Mouse (Mus musculus): ENCODE data around the gene Pknox2.
A peak's percentile ranks its signal among the peaks of the same experiment; 100 is the strongest.

Pknox2 gene

DNA sequence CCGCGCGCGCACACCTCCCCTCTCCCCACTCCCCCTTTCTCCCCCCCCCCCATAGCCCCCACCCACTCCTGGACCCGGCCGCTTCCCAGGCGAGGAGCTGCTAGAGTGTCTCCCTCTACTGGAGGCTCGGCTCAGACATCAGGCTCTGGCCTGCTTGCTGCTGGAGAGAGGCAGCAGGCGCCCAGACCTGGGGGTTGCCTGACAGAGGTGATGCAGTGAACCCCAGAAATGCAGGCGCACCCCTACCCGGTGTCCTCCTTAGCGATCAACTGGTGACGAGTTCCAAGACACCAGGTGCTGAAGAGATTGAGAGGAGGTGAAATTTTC lies at the start of gene Pknox2:
Gene Pknox2 (minus strand): TSS at position 49 of the 327 bp plus-strand sequence.
- peak; percentile 87 to 91 for DNase-seq

DNA sequence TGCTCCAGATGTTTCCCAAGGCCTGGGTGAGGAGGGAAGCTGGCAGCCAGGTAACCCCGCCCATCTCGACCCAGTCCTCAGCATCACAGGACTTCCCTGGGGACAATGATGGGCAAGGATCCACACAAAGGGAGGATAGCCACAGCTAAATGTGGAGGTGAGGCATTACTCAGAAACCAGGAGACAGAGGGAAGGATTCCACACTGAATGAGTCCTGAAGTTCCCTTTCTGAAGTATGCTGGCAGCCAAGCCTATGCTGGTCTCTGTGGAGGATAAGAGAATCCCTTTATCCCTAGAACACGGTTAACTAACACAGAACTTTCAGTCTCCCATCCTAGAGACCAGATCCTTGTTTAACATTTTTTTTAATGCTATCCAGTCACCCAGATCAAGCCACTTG lies 40.8 kb upstream of the Pknox2 start:
- DNase-seq: no peak

DNA sequence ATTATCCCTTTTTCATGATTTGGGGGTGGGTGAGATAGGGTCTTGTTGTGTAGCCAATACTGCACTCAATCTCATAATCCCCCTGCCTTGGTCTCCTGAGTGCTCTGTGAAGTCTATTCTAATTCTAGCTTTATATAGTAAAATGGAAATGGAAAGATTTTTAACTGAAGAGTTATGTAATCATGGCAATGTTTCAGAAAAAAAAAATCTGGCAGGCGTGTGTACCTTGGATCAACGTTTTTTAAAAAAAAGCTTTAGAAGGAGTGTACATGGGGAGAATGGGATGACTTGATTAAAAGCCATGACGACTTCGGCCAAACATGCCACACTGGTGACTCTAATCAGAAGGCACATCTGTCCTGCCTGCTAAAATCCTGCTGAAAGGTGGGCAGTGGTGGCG lies 40.2 kb upstream of the Pknox2 start:
- DNase-seq: no peak

DNA sequence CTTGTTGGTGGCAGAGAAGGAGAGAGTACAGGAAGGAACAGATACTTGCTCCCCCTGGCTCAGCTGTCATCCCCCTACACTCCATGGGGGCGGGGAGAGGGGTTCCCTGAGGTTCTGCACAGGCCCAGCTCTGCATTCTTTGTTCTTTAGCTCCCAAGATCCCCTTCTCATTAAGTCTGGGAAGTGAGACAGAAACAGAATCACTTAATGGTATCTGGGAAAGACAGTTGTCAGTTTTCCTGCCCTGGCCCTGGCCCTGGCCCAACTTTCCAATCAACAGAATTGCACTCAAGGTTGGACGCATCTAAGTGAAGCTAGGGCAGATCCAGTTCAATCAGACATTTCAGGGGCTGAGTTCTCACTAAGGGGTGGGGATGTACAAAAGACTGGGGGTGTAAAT lies 36.0 kb upstream of the Pknox2 start:
- DNase-seq: no peak

DNA sequence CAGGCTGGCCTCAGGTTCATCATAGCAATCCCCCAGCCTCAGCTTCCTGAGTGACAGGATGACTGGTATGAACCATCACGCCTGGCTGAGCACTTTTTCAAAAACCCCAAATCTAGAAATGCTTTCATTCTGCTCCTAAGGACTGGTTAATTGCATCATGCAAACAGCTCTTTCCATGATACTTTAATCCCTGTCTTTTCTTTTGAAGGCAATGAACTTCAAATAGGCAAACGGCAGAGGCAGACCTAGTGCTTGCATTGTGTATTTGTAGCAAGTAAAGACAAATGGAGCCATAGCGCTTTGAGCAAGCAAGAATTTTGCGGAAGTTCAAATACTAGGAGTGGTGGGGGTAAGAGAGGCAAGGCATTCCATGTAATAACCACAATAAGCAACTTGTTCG lies 34.4 kb upstream of the Pknox2 start:
- no peak for DNase-seq

DNA sequence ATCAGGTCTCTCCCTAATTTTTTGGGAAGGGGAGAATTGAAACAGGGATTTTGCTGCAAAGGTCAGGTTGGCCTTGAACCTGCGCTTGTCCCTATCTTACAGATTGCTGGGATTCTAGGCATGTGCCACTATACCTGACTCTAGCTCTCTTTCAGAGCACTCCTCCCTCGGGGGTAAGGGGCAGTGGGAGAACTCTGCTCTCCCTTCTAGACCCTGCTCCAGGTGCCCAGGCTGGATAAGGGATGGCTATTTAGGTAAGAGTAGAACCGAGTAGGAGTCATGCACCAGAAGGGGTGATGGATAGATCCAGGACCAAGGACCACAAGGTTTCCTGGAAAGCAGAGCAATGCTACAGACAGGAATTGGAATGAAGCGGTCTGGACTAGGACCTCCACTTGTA lies 32.4 kb upstream of the Pknox2 start:
- no peak for DNase-seq

DNA sequence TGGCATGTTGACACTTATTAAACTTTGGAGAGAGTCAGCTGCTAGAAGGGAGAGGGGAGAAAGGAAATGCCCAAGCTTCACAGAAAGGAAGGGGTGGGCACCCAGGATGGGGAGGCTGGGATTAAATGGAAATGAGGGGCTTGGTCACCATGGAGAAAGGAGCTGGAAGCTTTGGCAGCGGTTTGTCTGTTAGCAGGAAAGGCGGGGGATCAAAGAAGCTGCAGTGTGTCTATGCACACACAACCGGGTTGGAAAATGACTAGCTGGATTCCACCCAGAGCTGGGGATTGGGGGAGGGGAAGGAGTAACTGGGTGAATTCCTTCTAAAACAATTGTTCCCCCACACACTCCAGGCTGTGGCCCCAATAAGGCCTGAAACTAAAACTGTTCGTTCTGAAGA lies 31.7 kb upstream of the Pknox2 start:
- peak in 1 of 2 experiments; percentile 6 for DNase-seq

DNA sequence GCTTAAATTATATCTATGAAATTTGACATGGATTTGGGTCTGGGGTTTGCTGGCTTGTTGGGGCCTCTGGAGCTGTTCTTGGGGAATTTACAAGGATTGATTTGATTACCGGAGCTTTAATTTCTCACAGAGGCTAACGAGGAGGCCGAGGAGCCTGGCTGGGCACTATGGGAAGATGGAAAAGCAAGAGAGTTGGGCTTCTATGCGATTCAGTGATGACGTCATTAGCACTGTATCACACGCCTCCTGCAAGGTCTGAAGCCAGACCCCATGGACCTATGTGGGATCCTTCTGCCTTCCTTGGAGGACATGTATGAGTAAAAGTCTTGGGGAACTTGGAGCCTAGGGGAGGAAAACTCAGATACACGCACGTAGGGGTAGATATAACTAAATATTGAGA lies 30.3 kb upstream of the Pknox2 start:
- DNase-seq: no peak

DNA sequence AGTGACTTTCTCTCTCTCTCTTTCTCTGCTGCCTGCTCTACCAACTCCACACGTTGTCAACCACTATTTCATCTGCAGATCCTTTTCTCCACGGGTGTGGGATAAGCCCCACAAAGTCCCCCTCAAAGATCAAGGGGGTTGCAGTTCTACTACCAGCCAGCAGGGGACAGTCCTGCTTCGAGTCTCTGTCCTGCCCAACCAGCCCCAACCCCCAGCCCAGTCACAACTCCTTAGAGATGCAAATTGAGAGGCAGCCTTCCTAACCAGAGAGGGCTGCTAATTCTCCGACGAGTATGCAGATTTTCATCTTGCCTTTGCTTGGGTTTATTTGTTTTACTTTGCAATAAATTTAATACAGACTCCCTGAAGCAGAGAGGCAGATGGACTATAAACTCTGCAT lies 29.9 kb upstream of the Pknox2 start:
- DNase-seq: peak; percentile 79 to 84

DNA sequence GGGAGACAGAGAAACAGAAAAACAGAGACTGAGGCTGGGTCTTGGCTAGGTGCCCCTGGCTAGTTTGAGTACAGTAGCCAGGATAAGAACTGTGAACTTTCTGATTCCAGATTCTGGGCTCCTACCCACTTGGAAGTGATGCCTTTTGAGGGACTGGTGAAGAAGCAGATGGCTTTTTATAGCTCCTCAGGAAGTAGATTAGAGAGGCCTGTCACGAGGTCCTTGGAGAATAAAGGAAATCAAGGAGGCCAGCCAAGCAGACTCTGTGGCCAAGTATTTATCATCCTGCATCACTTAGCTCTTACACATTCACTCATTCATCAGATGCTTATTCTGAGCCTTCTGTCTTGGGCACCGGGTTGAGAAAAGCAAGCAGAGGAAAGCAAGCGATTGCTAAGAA lies 28.8 kb upstream of the Pknox2 start:
- DNase-seq: peak in 1 of 2 experiments; percentile 15

DNA sequence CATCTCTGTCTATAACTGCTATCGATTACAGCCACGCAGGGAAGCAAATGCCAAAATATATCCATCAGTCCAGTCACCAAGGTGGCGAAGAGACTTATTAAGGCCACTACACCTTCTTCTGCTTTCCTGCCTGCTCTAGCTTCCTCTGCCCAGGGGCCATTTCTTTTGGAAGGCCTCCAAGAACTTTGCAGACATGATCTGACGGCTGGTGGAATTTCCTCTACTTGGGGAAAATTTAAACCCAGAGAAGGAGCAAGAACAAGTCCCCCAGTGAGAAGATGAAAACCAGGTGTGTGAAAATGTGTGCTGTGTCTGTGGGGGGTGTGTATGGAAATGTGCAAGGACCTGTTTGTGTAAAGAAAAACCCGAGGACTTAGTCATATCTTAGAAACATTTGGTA lies 26.2 kb upstream of the Pknox2 start:
- DNase-seq: peak in 1 of 2 experiments; percentile 7

DNA sequence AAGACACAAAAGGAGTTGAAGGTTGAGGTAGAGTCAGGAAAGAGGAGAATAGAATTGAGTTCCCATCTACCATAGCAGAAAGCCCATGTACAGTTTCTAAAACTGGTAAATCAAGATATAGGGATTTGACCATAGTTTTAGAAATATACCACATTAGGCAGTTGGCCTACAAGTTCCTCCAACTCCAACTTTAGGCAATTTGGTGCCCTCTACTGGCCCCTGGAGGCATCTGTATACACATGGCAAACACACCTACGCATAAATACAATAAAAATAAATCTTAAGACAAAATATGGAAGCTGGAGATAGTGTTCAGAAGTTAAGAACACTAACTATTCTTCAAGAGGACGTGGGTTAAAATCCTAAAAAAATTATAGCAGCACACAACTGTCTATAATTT lies 19.7 kb upstream of the Pknox2 start:
- DNase-seq: peak; percentile 44 to 49

DNA sequence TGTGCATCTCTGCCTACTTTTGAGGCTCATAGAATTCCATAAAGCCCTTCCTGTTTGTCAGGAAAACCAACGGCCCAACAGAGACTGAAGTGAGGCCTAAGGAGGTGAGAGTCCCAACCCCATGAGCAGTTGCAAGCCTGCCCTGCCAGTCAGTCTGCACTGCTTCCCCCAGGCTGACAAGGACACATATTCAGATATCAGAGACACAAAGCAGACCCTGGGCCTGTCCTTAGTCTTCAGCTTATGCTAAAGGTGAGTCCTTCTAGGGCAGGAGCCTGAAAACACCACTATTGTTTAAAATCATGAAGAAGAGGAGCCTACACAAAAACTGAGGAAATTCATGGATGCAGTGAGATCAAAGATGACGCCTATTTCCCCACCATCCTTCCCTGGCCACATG lies 13.5 kb upstream of the Pknox2 start:
- no peak for DNase-seq

DNA sequence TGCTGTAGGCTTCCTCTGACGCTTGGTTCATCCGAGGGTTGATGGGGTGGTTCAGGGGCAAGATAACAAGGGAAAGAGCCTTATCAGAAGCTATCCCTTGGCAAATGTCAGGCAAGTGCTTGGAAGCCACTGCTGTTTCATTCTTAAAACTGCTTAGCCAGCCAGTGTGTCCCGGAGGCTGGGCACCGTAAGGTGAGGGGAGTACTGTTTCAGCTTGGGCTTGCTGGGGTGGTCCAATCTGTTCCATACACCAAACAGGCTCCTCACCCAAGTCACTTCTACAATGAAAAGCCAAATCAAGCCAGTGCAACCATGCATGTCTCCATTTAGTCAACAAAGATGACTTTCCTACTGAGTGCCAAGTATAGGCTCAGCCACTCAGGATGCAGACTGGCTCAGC lies 679 bp upstream of the Pknox2 start:
- DNase-seq: no peak

DNA sequence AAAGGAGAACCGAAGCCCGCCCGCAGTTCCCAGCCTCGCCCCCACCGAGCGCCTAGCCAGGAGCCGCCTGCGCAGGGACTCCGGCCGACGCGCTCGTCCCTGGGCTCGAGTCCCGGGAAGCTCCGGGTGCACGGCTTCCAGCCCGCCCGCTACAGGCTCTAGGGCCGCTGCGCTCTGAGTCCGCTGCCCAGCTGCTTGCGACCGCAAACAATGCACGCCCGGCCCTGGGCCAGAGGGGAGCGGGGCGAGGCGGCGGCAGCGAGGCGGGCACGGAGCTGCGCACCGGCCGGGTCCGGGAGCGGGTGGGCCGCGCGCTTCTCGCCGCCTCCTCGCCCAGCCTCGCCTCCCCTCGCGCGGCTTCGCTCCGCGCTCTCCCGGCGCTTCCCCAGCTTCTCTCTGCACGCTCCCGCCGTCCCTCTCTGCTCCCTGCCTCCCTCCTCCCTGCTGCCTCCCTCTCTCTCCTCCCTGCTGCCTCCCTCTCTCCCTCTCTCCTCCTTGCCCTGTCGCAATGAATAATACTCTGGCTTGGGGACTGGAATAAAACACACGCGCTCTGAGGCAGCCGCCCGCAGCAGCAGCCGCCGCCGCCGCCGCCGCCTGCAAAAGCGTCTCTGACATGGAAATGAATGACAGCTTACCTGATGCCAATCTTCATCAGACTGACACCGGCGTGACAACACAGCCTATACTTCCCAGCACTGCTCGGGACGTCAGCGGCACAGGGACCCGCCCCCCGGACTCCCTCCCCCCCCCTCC lies 426 bp downstream of the Pknox2 start:
- peak; percentile 74 to 84 for DNase-seq

DNA sequence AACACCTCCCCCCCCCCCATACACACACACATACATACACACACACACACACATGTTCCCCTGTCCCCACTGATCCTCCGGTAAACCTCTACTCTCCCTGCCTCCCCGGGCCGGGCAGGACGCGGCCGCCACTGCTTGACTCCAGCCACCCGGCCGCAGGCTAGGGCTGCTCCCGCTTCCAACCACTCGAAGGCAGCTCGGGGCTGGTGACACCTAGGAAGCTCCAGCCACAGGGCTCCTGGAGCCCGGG lies 929 bp downstream of the Pknox2 start:
- DNase-seq: peak in 1 of 2 experiments; percentile 65

DNA sequence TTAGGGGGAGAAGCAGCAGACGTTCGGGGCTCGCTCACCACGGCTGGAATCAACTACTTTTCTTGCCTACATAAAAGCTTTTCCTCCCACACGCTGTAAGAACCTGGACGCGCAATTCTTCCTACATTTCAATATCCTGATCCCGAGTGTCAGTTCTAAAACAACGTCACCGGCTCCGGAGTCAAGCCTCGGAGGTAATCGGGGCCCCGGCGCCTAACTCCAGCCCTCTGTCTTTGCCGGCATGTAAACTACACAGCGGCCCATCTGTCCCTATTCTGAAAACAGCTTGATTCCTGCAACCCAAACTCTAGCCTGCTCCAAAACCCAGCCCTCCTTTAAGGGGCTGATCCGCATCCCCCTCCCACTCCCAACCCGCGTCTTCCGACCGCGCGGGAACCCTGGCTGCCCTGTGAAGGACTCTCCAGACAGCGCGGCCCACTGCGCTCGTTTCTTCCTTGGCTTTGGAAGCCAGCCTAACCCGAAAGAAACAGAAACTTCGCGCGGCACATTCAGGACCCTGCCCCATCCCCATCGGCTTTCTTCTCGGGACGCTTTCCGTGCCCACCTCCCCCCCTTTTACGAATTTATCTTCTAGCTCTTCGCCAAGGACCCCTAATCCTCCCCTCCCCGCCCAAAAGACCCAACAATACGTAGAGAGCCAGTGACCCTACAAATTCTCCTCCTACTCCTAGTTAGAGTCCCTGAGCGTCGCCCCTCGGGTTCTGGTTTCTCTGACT lies 1.4 kb downstream of the Pknox2 start:
- peak; percentile 69 to 80 for DNase-seq

DNA sequence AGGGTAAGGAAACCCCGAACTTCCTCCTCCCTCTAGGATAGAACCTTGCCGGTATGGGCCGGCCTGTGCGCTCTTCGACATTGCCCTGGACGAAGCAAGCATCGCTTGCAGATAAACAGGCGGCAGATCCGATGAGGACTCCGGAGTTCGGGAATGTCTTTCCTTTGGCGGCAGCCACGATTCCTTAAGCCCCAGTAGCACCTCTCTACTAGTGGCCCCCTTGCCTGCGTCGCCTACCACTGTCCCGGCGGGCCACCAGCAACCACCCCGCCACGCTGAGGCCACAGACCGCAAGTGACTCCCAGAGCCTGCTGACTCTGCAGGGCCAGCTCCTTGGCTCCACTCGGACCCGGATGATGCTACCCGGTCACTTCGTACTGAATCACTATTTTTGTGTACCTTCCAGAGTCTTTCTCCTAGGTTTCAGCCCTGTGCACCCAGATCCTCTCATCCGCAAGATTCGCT lies 2.0 kb downstream of the Pknox2 start:
- DNase-seq: peak; percentile 61 to 74

DNA sequence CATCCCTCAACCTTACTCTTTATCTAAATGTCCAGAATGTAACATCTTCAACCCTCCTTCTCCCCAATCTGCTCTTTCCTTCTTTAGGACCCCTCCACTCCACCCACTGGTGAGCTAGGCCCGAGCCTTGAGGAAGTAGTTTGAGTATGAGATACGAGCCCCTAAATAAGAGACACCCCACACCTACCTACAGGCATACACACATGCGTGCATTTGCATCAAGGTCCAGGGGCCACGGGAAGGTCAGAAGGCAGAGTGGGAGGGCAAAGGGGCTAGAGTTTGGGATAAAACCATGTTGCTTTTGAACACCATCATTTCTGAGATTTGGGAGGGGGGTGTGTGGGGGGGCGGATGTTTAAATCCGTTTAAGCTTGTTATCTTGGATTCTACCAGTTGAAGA lies 2.5 kb downstream of the Pknox2 start:
- no peak for DNase-seq

DNA sequence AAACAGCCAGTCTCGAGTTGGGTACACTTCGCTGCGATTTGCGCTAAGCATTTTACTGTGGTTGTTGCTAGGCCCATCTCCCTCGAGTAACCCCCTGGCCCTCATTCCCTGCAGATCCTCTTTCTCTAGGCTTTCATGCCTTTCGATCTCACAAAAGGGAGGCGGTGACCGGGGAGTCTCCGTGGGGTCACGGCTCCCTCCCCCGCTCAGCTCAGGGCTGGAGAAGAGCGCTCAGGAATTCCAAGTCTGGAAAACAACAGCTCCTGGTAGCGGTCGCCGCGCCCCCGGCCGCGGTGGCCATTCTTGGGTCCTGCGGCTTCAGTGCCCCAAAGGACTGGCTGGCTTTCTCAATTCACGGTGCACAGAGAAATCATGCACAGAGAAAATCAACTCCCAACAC lies 3.0 kb downstream of the Pknox2 start:
- peak; percentile 78 to 85 for DNase-seq

DNA sequence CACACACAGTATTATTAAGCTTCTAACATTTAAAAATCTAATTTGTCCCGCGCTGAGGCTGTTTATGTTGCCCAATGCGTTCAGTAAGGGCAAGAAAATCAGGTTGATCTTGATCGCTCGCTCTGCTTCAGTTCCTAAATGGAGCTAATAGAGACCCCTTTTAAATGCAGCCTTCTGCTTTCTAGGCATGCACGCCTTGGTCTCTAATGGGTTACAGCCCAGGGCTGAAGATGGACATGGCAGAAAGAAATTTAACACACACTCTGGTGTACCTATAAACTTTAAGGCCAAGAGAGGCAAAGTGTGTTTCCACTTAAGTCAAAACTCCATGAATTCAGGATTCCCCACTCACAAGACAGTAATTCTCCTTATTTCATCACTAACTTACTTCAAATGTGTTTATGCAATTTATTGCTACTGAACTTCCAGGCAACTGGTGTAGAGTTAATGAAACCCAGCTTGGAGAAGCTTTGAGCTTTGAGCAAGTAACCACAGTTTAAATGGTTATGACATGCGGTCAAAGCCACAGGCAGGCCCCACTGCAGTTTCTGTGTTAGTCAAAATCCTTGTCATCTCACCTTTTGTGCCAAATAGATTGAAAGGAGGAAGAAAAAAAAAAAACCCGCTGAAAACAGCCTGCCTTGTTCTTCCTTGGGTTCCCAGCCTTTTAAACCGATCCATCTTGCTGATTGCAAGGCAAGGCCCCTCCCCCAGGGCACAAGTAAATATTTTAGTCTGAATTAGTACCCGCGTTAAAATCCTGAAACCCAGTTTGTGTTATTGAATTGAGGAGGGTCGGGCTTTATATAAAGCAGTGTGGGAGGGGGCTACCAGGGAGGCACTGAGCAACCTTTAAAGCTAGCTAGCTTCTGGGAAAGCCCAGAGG lies 3.9 kb downstream of the Pknox2 start:
- DNase-seq: no peak

DNA sequence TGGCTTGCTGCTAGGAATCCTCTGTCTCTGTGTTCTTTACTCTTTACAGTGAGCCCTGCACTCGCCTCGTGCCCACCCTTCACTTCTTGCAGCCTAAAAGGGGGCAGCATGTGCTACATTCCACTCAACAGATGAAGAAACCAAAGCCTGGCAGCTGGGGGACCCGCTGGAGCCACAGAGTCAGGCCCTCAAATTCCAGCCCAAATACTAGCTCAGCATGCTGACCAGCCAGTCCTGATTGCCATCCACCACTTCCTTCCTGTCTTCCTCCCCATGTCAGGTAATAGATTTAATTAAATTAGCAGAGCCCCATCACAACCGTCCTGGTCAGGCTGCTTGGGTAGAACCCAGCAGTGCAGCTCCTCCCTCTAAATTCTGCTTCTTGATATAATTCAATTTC lies 5.1 kb downstream of the Pknox2 start:
- DNase-seq: no peak

DNA sequence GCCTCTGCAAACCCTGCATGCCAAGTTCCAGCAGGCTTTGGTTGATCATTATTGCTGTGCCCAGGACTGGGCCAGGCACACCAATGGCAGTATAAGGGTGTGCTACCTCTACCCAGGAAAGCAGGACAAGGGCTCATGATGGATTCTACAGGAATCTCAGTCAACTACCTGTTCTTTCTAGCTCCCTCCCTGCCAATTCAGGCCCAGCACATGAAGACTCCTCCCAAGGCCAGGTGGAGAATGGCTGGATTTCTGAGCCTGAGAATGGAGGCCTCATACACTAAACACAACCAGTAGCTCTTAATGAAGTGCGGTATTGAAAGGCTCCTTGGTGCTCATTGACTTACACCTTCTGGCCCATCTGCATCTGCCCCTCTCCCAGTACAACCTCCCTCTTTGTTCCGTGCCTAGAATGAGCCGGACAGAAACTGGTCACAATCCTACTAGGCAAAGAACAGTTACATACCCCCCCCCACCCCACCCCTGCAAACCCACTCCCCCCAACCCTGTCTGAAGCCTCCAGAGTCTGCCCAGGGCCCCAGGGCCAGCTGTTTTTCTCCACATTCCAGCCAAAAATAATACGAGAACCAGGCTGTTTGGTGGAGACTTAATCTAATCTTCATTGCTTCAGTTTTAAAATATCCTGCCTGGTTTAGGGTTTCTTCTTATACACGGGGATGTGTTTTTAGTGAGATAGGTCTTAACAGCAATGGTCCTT lies 6.6 kb downstream of the Pknox2 start:
- no peak for DNase-seq
